Mouse (Mus musculus) thymus, adult 2 months (tissue): Measurements from ENCODE around the gene Raet1e.
"Not testable (repeated sequence)": the region's sequence is repeated elsewhere in the genome, so short reads cannot be mapped to it uniquely, and the experiment has no call there.

Experiments used
- CTCF ChIP-seq: fragments of 200-500 bp; IDR thresholded peaks from 2 replicates; pipeline ENCODE4 v1.5.1; 2012; ENCODE audit warnings: mild to moderate bottlenecking, control low read depth, low read length, moderate library complexity, borderline replicate concordance; ENCODE audit not compliant: control insufficient read depth, poor library complexity, insufficient read depth; ENCODE audit errors: extremely low read depth
- POLR2A ChIP-seq: fragments of 200-500 bp; IDR thresholded peaks from 2 replicates; pipeline ENCODE4 v1.6.1; 2012; ENCODE audit warnings: mild to moderate bottlenecking, low read length, control low read depth, moderate library complexity; ENCODE audit not compliant: control insufficient read depth, poor library complexity, insufficient read depth; ENCODE audit errors: extremely low read depth

DNA sequence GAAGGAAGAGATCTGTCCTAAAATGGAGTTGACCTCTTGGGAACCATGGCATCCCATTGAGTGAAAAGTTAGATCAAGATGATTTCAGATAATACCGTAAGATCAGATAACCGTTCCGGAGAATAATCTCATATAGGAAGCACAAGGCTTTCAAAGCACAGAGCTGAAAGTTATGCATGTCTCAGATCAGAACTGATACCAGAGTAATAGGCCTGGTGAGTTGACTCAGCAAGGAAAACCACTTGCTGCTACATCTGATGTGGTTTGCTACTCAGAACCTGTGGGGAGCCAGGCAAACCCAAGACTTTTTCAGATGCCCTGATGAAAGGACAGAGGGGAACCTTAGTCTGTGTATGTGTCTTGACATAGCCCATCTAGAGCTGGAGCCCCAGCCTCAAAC lies 43.0 kb downstream of the Raet1e start:
- TF ChIP-seq POLR2A, CTCF: not testable (repeated sequence)
